Mouse (Mus musculus): Measurements from ENCODE around the gene Olfr223. TPM values are rescaled to one million over a fixed set of nuclear protein-coding genes. Genes with fewer than 3 reads are reported as not detected.
"Not testable (repeated sequence)": the region's sequence is repeated elsewhere in the genome, so short reads cannot be mapped to it uniquely, and the experiment has no call there.

The Olfr223 gene
- polyA plus RNA-seq, 1 experiment from 2014 or later, result not detected

GRCm38 (mm10) chr11:59611646-59612045, 18.6 kb upstream of the Olfr223 start:
- ATAC-seq (replicated peaks; ENCODE audit: insufficient number of reproducible peaks, low FRiP score, low TSS enrichment), result no peak
- no peaks in the 10 kb centered on the region for H3K4me1 ChIP-seq (ENCODE audit: control insufficient read depth, insufficient read depth, low read length)
- H3K9me3 ChIP-seq (replicated peaks; ENCODE audit: control insufficient read depth, low read length), result no peaks in the 10 kb centered on the region
- 70% methylated on average over 5 of the region's 5 CpGs for WGBS (ENCODE audit: insufficient replicate concordance)
- no peaks in the 10 kb centered on the region for H3K27me3 ChIP-seq (ENCODE audit: control insufficient read depth, insufficient read depth, low read length)
- H3K36me3 ChIP-seq (ENCODE audit: control insufficient read depth, insufficient read depth, low read length), result no peaks in the 10 kb centered on the region
- no peak overlapping the region for H3K27ac ChIP-seq (ENCODE audit: low read depth, low read length)
- H3K9ac ChIP-seq (ENCODE audit: low read depth, low read length), result no peak overlapping the region
- no peak overlapping the region for H3K4me3 ChIP-seq (ENCODE audit: low read depth, low read length)
- H3K4me2 ChIP-seq, result no peak overlapping the region

GRCm38 (mm10) chr11:59602287-59602686, 9.2 kb upstream of the Olfr223 start:
- 43% methylated on average over 1 of the region's 1 CpGs for WGBS (ENCODE audit: insufficient replicate concordance)
- Histone ChIP-seq H3K4me2 (no peak overlapping the region), H3K27ac (ENCODE audit: low read depth, low read length) (no peak overlapping the region), H3K4me3 (ENCODE audit: low read depth, low read length) (no peak overlapping the region), H3K36me3 (ENCODE audit: control insufficient read depth, insufficient read depth, low read length) (no peaks in the 10 kb centered on the region), H3K9me3 (replicated peaks; ENCODE audit: control insufficient read depth, low read length) (no peaks in the 10 kb centered on the region), H3K4me1 (ENCODE audit: control insufficient read depth, insufficient read depth, low read length) (no peaks in the 10 kb centered on the region), H3K9ac (ENCODE audit: low read depth, low read length) (no peak overlapping the region), H3K27me3 (ENCODE audit: control insufficient read depth, insufficient read depth, low read length) (0 out of 2 replicates have a peak, but pooled peaks cover 2% of the 10 kb centered on the region)
- ATAC-seq (replicated peaks; ENCODE audit: insufficient number of reproducible peaks, low FRiP score, low TSS enrichment), result no peak

- H3K4me1 ChIP-seq (ENCODE audit: control insufficient read depth, insufficient read depth, low read length), result no peaks in the 10 kb centered on the region
- no peak overlapping the region for H3K4me2 ChIP-seq
- H3K4me3 ChIP-seq (ENCODE audit: low read depth, low read length), result no peak overlapping the region
- H3K27me3 ChIP-seq (ENCODE audit: control insufficient read depth, insufficient read depth, low read length), result 0 out of 2 replicates have a peak, but pooled peaks cover 2% of the 10 kb centered on the region
- H3K27ac ChIP-seq (ENCODE audit: low read depth, low read length), result no peak overlapping the region
- no peaks in the 10 kb centered on the region for H3K9me3 ChIP-seq (replicated peaks; ENCODE audit: control insufficient read depth, low read length)
- H3K9ac ChIP-seq (ENCODE audit: low read depth, low read length), result no peak overlapping the region
- 82% methylated on average over 3 of the region's 3 CpGs for WGBS (ENCODE audit: insufficient replicate concordance)
- ATAC-seq (replicated peaks; ENCODE audit: insufficient number of reproducible peaks, low FRiP score, low TSS enrichment), result no peak
- no peaks in the 10 kb centered on the region for H3K36me3 ChIP-seq (ENCODE audit: control insufficient read depth, insufficient read depth, low read length)
Observed at GRCm38 (mm10) chr11:59600872-59601271, 7.8 kb upstream of the Olfr223 start.

GRCm38 (mm10) chr11:59599211-59599610, 6.1 kb upstream of the Olfr223 start:
- Histone ChIP-seq H3K27me3 (ENCODE audit: control insufficient read depth, insufficient read depth, low read length) (peaks cover 4% of the 10 kb centered on the region; the same call in 1 of the 2 replicates), H3K27ac (ENCODE audit: low read depth, low read length) (no peak overlapping the region), H3K4me2 (no peak overlapping the region), H3K9me3 (replicated peaks; ENCODE audit: control insufficient read depth, low read length) (no peaks in the 10 kb centered on the region), H3K4me3 (ENCODE audit: low read depth, low read length) (no peak overlapping the region), H3K36me3 (ENCODE audit: control insufficient read depth, insufficient read depth, low read length) (no peaks in the 10 kb centered on the region), H3K4me1 (ENCODE audit: control insufficient read depth, insufficient read depth, low read length) (no peaks in the 10 kb centered on the region), H3K9ac (ENCODE audit: low read depth, low read length) (no peak overlapping the region)
- 63% methylated on average over 7 of the region's 7 CpGs for WGBS (ENCODE audit: insufficient replicate concordance)
- no peak for ATAC-seq (replicated peaks; ENCODE audit: insufficient number of reproducible peaks, low FRiP score, low TSS enrichment)

GRCm38 (mm10) chr11:59596950-59597349, 3.9 kb upstream of the Olfr223 start:
- no peak for ATAC-seq (replicated peaks; ENCODE audit: insufficient number of reproducible peaks, low FRiP score, low TSS enrichment)
- no peak overlapping the region for H3K9ac ChIP-seq (ENCODE audit: low read depth, low read length)
- 79% methylated on average over 8 of the region's 8 CpGs for WGBS (ENCODE audit: insufficient replicate concordance)
- H3K27me3 ChIP-seq (ENCODE audit: control insufficient read depth, insufficient read depth, low read length), result peaks cover 2% of the 10 kb centered on the region; the same call in 1 of the 2 replicates
- H3K27ac ChIP-seq (ENCODE audit: low read depth, low read length), result no peak overlapping the region
- H3K4me3 ChIP-seq (ENCODE audit: low read depth, low read length), result no peak overlapping the region
- H3K4me1 ChIP-seq (ENCODE audit: control insufficient read depth, insufficient read depth, low read length), result no peaks in the 10 kb centered on the region
- no peaks in the 10 kb centered on the region for H3K9me3 ChIP-seq (replicated peaks; ENCODE audit: control insufficient read depth, low read length)
- no peaks in the 10 kb centered on the region for H3K36me3 ChIP-seq (ENCODE audit: control insufficient read depth, insufficient read depth, low read length)
- no peak overlapping the region for H3K4me2 ChIP-seq

GRCm38 (mm10) chr11:59596091-59596490, 3.0 kb upstream of the Olfr223 start:
- Histone ChIP-seq H3K27ac (ENCODE audit: low read depth, low read length) (no peak overlapping the region), H3K4me1 (ENCODE audit: control insufficient read depth, insufficient read depth, low read length) (no peaks in the 10 kb centered on the region), H3K9me3 (replicated peaks; ENCODE audit: control insufficient read depth, low read length) (no peaks in the 10 kb centered on the region), H3K36me3 (ENCODE audit: control insufficient read depth, insufficient read depth, low read length) (no peaks in the 10 kb centered on the region), H3K9ac (ENCODE audit: low read depth, low read length) (no peak overlapping the region), H3K4me3 (ENCODE audit: low read depth, low read length) (no peak overlapping the region), H3K4me2 (no peak overlapping the region), H3K27me3 (ENCODE audit: control insufficient read depth, insufficient read depth, low read length) (peaks cover 2% of the 10 kb centered on the region; the same call in 1 of the 2 replicates)
- 48% methylated on average over 4 of the region's 4 CpGs for WGBS (ENCODE audit: insufficient replicate concordance)
- ATAC-seq (replicated peaks; ENCODE audit: insufficient number of reproducible peaks, low FRiP score, low TSS enrichment), result no peak

- no peak overlapping the region for H3K4me3 ChIP-seq (ENCODE audit: low read depth, low read length)
- H3K27me3 ChIP-seq (ENCODE audit: control insufficient read depth, insufficient read depth, low read length), result no peaks in the 10 kb centered on the region
- 80% methylated on average over 8 of the region's 8 CpGs for WGBS (ENCODE audit: insufficient replicate concordance)
- H3K4me1 ChIP-seq (ENCODE audit: control insufficient read depth, insufficient read depth, low read length), result no peaks in the 10 kb centered on the region
- no peak overlapping the region for H3K27ac ChIP-seq (ENCODE audit: low read depth, low read length)
- H3K4me2 ChIP-seq, result no peak overlapping the region
- H3K36me3 ChIP-seq (ENCODE audit: control insufficient read depth, insufficient read depth, low read length), result no peaks in the 10 kb centered on the region
- H3K9me3 ChIP-seq (replicated peaks; ENCODE audit: control insufficient read depth, low read length), result no peaks in the 10 kb centered on the region
- no peak overlapping the region for H3K9ac ChIP-seq (ENCODE audit: low read depth, low read length)
- ATAC-seq (replicated peaks; ENCODE audit: insufficient number of reproducible peaks, low FRiP score, low TSS enrichment), result no peak
Observed at GRCm38 (mm10) chr11:59589496-59589895, 3.6 kb downstream of the Olfr223 start.

- ATAC-seq (replicated peaks; ENCODE audit: insufficient number of reproducible peaks, low FRiP score, low TSS enrichment), result no peak
- Histone ChIP-seq H3K27me3 (ENCODE audit: control insufficient read depth, insufficient read depth, low read length) (no peaks in the 10 kb centered on the region), H3K9ac (ENCODE audit: low read depth, low read length) (no peak overlapping the region), H3K4me2 (no peak overlapping the region), H3K4me3 (ENCODE audit: low read depth, low read length) (no peak overlapping the region), H3K9me3 (replicated peaks; ENCODE audit: control insufficient read depth, low read length) (no peaks in the 10 kb centered on the region), H3K36me3 (ENCODE audit: control insufficient read depth, insufficient read depth, low read length) (no peaks in the 10 kb centered on the region), H3K27ac (ENCODE audit: low read depth, low read length) (no peak overlapping the region), H3K4me1 (ENCODE audit: control insufficient read depth, insufficient read depth, low read length) (no peaks in the 10 kb centered on the region)
- 31% methylated on average over 6 of the region's 6 CpGs for WGBS (ENCODE audit: insufficient replicate concordance)
Observed at GRCm38 (mm10) chr11:59584539-59584938, 8.6 kb downstream of the Olfr223 start.

GRCm38 (mm10) chr11:59576135-59576534, 17.0 kb downstream of the Olfr223 start, which contains the start of gene Olfr222:
Gene Olfr222 (minus strand): TSS chr11:59576235.
- not testable (repeated sequence) for H3K9ac ChIP-seq (ENCODE audit: low read depth, low read length); ATAC-seq (replicated peaks; ENCODE audit: insufficient number of reproducible peaks, low FRiP score, low TSS enrichment); H3K4me3 ChIP-seq (ENCODE audit: low read depth, low read length); H3K4me2 ChIP-seq; H3K9me3 ChIP-seq (replicated peaks; ENCODE audit: control insufficient read depth, low read length); H3K4me1 ChIP-seq (ENCODE audit: control insufficient read depth, insufficient read depth, low read length); H3K36me3 ChIP-seq (ENCODE audit: control insufficient read depth, insufficient read depth, low read length); H3K27ac ChIP-seq (ENCODE audit: low read depth, low read length)
- H3K27me3 ChIP-seq (ENCODE audit: control insufficient read depth, insufficient read depth, low read length), result peaks cover 16% of the 10 kb centered on the region; the same call in 1 of the 2 replicates
